Mouse (Mus musculus) embryonic stem cell, embryonic (primary cell): ENCODE measurements at regions not wholly inside any gene's neighbourhood (a gene's known extent, or its start where the extent isn't known, plus 50 kb on each side); places are given as distances from the start of the nearest gene placed in this dataset.

Experiments
- CTCF ChIA-PET, 4 experiments: fragments of 300-600 bp in 2 of 4; fragments of 350-600 bp in 2 of 4; sonication (Branson Sonifier 250); formaldehyde crosslinking; loops; one replicate each; lab custom pipeline; 2022; ENCODE audit warnings: inconsistent platforms in 2 of 4; lab: Charles Lee
- POLR2A ChIA-PET, 4 experiments: fragments of 300-600 bp in 2 of 4; fragments of 350-600 bp in 2 of 4; sonication (Branson Sonifier 250); formaldehyde crosslinking; loops; one replicate each; lab custom pipeline; 2022; ENCODE audit warnings: antibody characterized with exemption in 4 of 4, inconsistent platforms in 1 of 4; lab: Charles Lee

GRCm38 (mm10) chr6:24037919-24038318 is 68.1 kb upstream of the Tas2r118 start:
- ChIA-PET POLR2A (no interaction called here), CTCF (no interaction called here)

GRCm38 (mm10) chr6:24026352-24026751 is 56.5 kb upstream of the Tas2r118 start:
- ChIA-PET CTCF (no interaction called here), POLR2A (no interaction called here)

DNA sequence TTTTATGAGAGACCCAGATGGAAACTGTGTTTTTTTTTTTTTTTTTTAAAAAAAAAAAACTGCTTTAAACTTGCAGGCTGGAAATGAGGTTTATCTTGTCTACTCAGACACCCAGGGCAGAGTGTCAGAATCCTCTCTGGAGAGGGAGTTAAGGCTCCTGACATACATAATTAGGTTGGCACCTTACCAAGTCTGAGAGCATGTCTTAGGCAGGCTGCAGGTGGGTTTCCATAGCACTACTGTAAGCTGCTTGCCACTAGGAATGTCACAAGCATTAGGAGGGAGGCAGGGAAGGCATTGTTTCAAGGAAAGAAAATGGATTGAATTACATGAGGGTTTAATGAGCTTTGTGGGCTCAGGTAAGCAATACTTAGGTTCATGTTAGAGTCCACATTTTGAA is 55.9 kb upstream of the Tas2r118 start:
- ChIA-PET CTCF (no interaction called here), POLR2A (interaction anchor here in 1 of 4 experiments (0.7 kb wide), 1 partner anchor 21 kb away, joined by 10 read pairs; no protein-coding TSS in a partner anchor)
